Mouse (Mus musculus): ENCODE measurements around the gene Insm1. TPM values are rescaled to one million over a fixed set of nuclear protein-coding genes. Genes with fewer than 3 reads are reported as not detected.

Insm1 gene
- polyA plus RNA-seq, 1 experiment from 2014 or later, result 1.1 TPM

DNA sequence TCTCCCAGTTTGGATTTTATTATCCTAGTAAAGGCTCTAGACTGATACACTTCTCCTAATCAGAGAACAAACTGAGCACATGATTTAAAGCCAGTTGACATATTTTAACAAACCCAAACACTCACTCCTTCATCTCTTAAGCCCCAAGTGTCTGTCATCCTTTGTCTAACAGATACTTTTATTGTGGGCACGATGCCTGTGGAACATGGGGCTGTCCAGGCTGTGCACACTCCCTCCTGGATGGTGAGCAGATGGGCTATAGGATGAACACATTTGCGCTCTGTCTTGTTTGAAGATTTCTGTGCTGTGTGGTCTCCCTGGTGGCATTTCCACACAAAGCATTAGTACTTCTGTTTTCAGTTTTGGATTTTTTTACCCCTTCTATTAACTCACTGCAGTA is 6.7 kb downstream of the Insm1 start:
- peaks cover 46% of the 10 kb centered on the region for H3K27me3 ChIP-seq (replicated peaks)
- H3K9me3 ChIP-seq, result no peaks in the 10 kb centered on the region
- H3K27ac ChIP-seq, result no peak overlapping the region
- H3K9ac ChIP-seq, result no peak overlapping the region
- ATAC-seq, result no peak
- H3K4me3 ChIP-seq (replicated peaks), result no peak overlapping the region
- no peak overlapping the region for H3K4me2 ChIP-seq (replicated peaks)
- no peaks in the 10 kb centered on the region for H3K36me3 ChIP-seq
- peaks cover 1% of the 10 kb centered on the region for H3K4me1 ChIP-seq (replicated peaks)
- WGBS, result 69% methylated on average over 2 of the region's 2 CpGs

DNA sequence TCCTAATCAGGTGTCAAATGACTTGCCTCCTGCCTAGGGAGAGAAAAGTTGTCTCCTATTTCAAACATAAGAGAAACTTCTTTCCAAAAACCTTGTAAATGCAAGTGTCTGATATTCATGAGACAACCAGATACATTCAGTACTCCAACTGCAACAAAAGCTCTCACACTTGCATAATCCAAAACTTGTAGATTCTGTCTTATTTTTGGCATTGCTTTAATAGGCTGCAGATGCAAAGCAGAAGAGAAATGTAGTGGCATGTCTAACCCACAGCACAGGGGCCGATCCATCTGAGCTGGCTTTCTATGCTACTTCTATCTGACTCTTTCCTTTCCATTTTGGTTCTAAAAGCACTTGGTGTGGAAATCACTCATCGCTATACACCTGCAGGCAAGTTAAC is 9.8 kb downstream of the Insm1 start:
- no peaks in the 10 kb centered on the region for H3K9me3 ChIP-seq
- H3K9ac ChIP-seq, result no peak overlapping the region
- H3K36me3 ChIP-seq, result no peaks in the 10 kb centered on the region
- peaks cover 21% of the 10 kb centered on the region for H3K27me3 ChIP-seq (replicated peaks)
- no peak overlapping the region for H3K27ac ChIP-seq
- no peak overlapping the region for H3K4me3 ChIP-seq (replicated peaks)
- H3K4me2 ChIP-seq (replicated peaks), result no peak overlapping the region
- 90% methylated on average over 2 of the region's 2 CpGs for WGBS
- ATAC-seq, result no peak
- H3K4me1 ChIP-seq (replicated peaks), result no peaks in the 10 kb centered on the region

DNA sequence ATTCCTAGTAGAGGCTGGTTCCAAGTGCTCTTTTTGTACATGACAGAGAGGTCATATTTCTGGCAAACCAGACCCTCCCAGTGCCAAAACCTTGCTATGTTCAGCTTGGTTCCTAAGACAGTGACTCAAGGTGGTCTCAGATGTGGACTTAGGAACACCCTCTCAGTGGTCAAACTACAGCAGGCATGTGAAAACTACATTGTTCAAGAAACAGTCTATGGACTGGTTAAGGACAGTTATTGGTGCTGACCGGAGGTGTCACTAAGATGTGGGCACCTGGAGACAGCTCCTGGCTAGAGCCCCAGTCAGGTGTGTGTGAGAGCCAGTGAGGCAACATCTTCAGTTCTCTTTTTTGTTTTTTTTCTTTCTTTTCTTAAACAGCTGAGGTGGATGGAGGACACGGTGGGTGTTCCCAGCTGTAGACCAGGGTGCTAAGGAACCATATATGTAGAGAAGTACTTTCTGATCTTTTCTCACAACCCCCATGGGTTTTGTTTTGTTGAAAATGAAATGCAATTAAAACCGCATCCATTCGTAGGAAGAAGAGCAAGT is 17.6 kb downstream of the Insm1 start:
- Histone ChIP-seq H3K9ac (no peak overlapping the region), H3K36me3 (no peaks in the 10 kb centered on the region), H3K4me3 (replicated peaks) (no peak overlapping the region), H3K9me3 (no peaks in the 10 kb centered on the region), H3K4me2 (replicated peaks) (no peak overlapping the region), H3K27ac (no peak overlapping the region), H3K4me1 (replicated peaks) (no peaks in the 10 kb centered on the region), H3K27me3 (replicated peaks) (no peaks in the 10 kb centered on the region)
- 92% methylated on average over 4 of the region's 4 CpGs for WGBS
- ATAC-seq, result no peak

DNA sequence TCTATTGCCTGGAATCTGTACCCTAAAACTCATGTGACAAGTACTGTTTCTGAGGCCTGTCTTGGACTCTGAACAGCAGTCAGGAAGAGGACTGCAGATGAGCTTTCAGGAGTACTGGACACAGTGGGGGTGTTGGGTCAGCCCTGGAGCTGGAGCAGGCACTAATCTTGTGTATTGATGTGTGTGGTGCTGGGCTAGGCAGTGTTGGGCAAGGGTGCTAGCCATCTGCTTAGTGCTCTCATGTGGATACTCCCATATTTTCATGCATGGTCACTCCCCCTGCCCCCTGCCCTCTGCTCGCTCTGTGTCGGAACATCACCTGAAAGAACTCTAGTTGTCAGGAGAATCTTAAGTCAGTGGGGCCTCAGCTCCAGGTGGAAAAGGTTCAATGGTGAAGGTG is 22.3 kb downstream of the Insm1 start:
- Histone ChIP-seq H3K4me2 (replicated peaks) (no peak overlapping the region), H3K4me1 (replicated peaks) (no peaks in the 10 kb centered on the region), H3K4me3 (replicated peaks) (no peak overlapping the region), H3K27ac (no peak overlapping the region), H3K9me3 (no peaks in the 10 kb centered on the region), H3K27me3 (replicated peaks) (no peaks in the 10 kb centered on the region), H3K9ac (no peak overlapping the region), H3K36me3 (no peaks in the 10 kb centered on the region)
- ATAC-seq, result no peak
- WGBS, result 95% methylated on average over 2 of the region's 2 CpGs

DNA sequence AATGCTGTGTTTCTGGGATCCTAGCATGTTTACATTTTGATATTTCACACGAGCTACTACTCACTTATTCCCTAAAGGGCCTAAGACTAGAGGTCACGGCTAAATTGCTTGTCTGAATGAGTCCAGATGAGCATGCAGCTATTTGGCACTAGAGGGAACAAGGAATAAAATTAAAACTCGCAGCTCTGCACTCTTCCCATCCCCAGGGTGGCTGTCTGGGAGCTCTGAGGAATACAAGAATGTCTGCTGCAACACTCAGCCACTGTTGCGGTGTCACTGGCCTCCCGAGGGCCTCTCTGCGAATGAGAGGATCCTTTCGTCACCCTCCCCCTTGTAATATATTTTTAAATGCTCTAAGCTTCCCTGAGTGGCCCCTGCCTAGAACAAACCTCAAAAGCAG is 23.7 kb downstream of the Insm1 start:
- Histone ChIP-seq H3K27me3 (replicated peaks) (no peaks in the 10 kb centered on the region), H3K4me1 (replicated peaks) (no peaks in the 10 kb centered on the region), H3K4me2 (replicated peaks) (no peak overlapping the region), H3K4me3 (replicated peaks) (no peak overlapping the region), H3K36me3 (no peaks in the 10 kb centered on the region), H3K27ac (no peak overlapping the region), H3K9ac (no peak overlapping the region), H3K9me3 (no peaks in the 10 kb centered on the region)
- 63% methylated on average over 7 of the region's 7 CpGs for WGBS
- ATAC-seq, result no peak

DNA sequence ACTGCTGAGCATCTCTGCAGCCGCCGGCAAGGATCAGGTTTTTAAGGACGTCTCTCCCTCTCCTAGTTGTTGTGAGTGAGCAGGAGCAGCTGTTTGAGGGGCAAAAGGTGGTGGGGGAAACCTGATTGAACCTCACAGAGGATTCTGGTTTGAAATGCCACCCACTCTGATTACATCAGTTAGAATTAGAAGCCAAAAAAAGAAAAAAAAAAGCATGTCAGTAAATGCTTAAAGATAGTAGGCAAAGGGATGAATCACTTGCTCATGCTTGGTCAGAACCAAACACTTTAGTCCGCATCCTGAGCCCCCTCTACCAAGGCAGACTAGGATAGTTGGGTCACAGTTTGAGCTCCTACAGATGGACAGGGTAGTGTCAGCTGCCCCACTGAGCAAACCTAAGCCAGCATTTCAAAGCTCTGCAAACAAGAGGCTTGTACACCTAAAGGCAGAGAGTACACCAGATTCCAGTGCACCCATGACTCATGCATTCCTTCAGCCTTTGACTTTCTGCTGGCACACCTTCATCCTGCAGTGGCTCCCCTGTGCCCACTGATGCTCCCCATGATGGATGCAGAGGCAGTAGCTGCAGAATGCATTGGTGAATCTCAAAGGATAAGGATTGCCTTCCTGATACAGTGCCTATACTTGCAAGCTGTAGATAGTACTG is 24.8 kb downstream of the Insm1 start:
- H3K27me3 ChIP-seq (replicated peaks), result no peaks in the 10 kb centered on the region
- ATAC-seq, result no peak
- WGBS, result 65% methylated on average over 4 of the region's 4 CpGs
- H3K27ac ChIP-seq, result no peak overlapping the region
- H3K36me3 ChIP-seq, result no peaks in the 10 kb centered on the region
- no peak overlapping the region for H3K9ac ChIP-seq
- no peak overlapping the region for H3K4me2 ChIP-seq (replicated peaks)
- no peaks in the 10 kb centered on the region for H3K4me1 ChIP-seq (replicated peaks)
- no peak overlapping the region for H3K4me3 ChIP-seq (replicated peaks)
- no peaks in the 10 kb centered on the region for H3K9me3 ChIP-seq

DNA sequence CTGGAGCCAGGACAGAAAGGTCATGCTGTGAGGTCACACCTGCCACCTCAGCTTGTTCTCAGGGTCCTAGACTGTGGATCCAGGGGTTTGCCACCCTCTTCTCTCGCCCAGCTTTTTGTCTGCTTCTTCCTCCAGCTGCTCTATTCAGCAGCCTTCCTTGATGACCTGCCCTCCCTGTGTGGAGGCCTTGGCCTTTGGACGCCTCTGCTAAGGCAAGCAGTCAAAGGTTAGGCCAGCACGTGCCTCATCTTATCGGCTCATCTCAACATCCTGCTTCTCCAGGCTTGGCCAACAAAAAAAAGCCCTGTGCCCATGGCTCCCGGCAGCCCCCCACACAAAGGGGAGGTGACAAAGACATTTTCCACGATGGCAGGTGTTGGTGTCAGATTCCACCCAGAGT is 25.9 kb downstream of the Insm1 start:
- 39% methylated on average over 6 of the region's 6 CpGs for WGBS
- Histone ChIP-seq H3K27me3 (replicated peaks) (no peaks in the 10 kb centered on the region), H3K9me3 (no peaks in the 10 kb centered on the region), H3K36me3 (no peaks in the 10 kb centered on the region), H3K9ac (no peak overlapping the region), H3K27ac (no peak overlapping the region), H3K4me2 (replicated peaks) (no peak overlapping the region), H3K4me1 (replicated peaks) (no peaks in the 10 kb centered on the region), H3K4me3 (replicated peaks) (no peak overlapping the region)
- peak; percentile 43 for ATAC-seq

DNA sequence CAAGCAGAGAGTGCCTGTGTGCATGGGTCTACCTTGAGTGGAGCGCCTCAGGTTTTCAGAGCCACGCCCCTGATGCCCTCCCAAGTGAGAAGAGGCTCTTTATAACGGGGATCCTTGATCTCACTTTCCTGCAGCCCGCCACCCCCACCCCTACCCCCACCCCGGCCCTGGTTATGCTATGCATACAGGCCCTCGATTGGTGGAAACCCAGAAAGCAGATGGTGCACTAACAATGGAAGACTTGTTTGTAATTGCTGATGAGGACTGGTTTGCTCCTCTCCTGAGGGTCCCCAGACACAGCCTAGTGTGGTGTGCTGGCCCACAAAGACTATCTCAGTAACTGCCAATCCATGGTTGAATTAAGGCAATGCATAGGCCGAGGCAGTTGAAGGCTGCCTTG is 27.3 kb downstream of the Insm1 start:
- 74% methylated on average over 7 of the region's 7 CpGs for WGBS
- Histone ChIP-seq H3K4me1 (replicated peaks) (no peaks in the 10 kb centered on the region), H3K27ac (no peak overlapping the region), H3K9ac (no peak overlapping the region), H3K27me3 (replicated peaks) (no peaks in the 10 kb centered on the region), H3K9me3 (no peaks in the 10 kb centered on the region), H3K36me3 (no peaks in the 10 kb centered on the region), H3K4me3 (replicated peaks) (no peak overlapping the region), H3K4me2 (replicated peaks) (no peak overlapping the region)
- ATAC-seq, result peak; percentile 26

DNA sequence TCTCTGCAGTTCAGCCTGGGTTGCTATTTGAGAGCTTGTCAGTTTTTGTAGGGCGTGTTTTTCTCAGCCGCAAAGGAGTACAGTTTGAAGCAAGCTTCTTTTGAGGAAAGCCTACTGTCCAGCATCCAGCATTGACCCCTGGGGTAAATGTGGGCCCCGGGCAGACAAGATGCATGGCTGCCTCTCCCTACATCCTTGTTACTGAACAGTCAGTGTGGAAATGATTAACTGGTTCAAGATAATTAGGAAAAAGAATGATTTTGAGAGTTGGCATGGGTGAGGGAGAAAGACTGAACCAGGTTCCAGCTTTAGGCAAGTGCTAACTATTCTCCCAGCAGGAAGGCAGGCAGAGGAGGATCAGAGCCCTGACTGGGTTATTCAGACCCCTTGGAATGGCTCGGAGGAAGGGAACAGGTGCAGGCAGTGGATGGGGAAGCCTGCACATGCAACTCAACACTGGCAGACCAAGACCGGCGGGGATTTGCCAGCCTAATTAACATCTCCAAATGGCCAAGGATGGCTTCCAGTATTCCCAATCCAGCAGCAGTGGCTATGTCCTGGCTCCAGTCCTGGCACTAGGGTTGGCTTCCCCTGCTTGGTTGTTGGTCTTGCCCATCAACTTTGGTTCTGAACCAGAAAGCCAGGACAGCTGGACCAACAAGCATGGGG is 28.6 kb downstream of the Insm1 start:
- 83% methylated on average over 6 of the region's 6 CpGs for WGBS
- H3K27me3 ChIP-seq (replicated peaks), result no peaks in the 10 kb centered on the region
- no peaks in the 10 kb centered on the region for H3K36me3 ChIP-seq
- H3K4me3 ChIP-seq (replicated peaks), result no peak overlapping the region
- H3K4me2 ChIP-seq (replicated peaks), result no peak overlapping the region
- no peaks in the 10 kb centered on the region for H3K9me3 ChIP-seq
- no peak overlapping the region for H3K9ac ChIP-seq
- no peak for ATAC-seq
- H3K27ac ChIP-seq, result no peak overlapping the region
- no peaks in the 10 kb centered on the region for H3K4me1 ChIP-seq (replicated peaks)

DNA sequence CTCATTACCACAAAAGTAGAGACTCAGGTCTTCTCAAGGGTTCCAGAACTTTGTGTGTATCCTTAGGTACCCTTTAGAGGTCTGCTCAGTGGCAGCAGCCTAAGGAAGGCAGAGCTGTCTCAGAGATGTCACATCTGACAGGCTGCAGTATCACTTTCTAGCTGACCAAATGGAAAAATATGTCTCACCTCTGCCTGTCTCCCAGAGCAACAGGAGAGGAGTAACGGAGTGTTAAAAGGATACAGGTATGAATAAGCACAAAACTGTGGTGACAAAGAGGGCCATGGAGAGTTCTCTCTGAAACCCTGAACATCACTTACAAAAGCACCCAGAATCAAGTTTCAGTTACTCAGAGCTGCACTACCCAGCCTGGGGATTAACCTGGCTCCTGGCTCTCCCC is 32.7 kb downstream of the Insm1 start:
- ATAC-seq, result no peak
- 86% methylated on average over 1 of the region's 1 CpGs for WGBS

DNA sequence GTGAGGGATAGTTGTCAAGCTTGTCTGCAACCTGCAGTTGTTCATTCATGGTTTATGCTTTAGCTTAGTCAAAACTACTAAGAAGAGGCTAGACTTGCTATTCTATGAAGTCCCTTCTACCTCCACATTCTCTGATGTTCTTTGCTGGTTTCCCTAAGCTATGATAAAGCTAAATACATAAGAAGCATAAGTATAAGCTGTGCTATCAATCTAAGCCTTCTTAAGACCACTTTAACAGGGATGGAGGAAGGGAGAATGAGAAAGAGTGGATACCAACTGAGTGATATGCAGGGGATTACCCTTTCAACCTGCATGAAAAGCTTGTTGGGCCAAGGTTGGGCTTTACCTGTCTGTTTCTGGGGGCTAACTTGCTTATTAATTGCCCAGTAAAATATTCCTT is 33.9 kb downstream of the Insm1 start:
- Histone ChIP-seq H3K4me2 (replicated peaks) (no peak overlapping the region), H3K4me3 (replicated peaks) (no peak overlapping the region), H3K27me3 (replicated peaks) (no peaks in the 10 kb centered on the region), H3K4me1 (replicated peaks) (no peaks in the 10 kb centered on the region), H3K36me3 (no peaks in the 10 kb centered on the region), H3K9me3 (no peaks in the 10 kb centered on the region), H3K9ac (no peak overlapping the region), H3K27ac (no peak overlapping the region)
- no peak for ATAC-seq

More for the DNA sequence above, 32.7 kb downstream of the Insm1 start:
- Histone ChIP-seq H3K4me1 (replicated peaks) (no peaks in the 10 kb centered on the region), H3K9ac (no peak overlapping the region), H3K27ac (no peak overlapping the region), H3K4me2 (replicated peaks) (no peak overlapping the region), H3K36me3 (no peaks in the 10 kb centered on the region), H3K9me3 (no peaks in the 10 kb centered on the region), H3K27me3 (replicated peaks) (no peaks in the 10 kb centered on the region), H3K4me3 (replicated peaks) (no peak overlapping the region)

DNA sequence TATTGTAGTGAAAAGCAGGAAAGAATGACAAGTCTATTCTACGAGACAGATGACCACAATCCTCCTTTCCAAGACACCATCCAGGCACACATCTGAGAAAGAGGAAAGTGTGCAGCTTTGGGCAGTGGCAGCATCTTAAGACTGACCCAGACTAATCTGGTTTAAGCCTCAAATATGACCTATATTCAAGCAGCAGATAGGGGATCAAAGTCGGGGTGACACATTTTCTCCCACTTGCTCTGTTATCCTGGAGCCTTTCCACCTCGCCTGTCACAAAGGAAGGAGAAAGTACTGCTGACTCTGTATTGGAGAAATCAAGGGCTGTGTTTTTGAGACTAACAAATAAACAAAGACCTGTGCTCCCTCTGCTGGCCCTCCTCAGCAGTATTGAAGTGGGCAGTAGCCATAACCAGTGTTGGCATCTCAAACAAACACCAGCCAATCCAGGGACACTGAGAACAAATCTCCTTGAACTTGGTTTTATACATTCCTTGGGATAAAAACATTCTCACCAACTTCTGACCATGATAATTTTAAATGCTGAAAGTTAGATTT is 34.7 kb downstream of the Insm1 start:
- no peak overlapping the region for H3K4me3 ChIP-seq (replicated peaks)
- no peak overlapping the region for H3K9ac ChIP-seq
- H3K4me2 ChIP-seq (replicated peaks), result no peak overlapping the region
- H3K36me3 ChIP-seq, result no peaks in the 10 kb centered on the region
- no peak for ATAC-seq
- no peaks in the 10 kb centered on the region for H3K27me3 ChIP-seq (replicated peaks)
- WGBS, result 72% methylated on average over 3 of the region's 3 CpGs
- no peak overlapping the region for H3K27ac ChIP-seq
- no peaks in the 10 kb centered on the region for H3K4me1 ChIP-seq (replicated peaks)
- H3K9me3 ChIP-seq, result no peaks in the 10 kb centered on the region

DNA sequence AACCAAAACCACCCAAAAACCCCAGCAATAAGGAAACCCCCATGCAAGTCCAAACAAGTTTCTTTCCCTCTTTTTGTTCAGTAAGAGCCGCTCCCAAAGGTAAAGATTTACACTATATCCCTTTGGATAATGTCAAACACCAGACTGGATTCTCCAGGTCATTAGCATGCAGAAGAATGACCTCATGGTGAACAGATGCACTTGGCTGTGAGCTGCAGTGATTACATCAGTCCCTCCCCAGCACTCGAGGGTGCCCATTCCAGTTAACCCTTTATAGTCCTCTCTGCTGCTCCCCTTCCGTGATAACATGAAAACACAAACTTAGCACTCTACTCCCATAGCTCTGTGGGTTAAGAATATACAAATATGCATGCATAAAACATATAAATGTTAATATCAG is 35.3 kb downstream of the Insm1 start:
- Histone ChIP-seq H3K27me3 (replicated peaks) (no peaks in the 10 kb centered on the region), H3K36me3 (no peaks in the 10 kb centered on the region), H3K9ac (no peak overlapping the region), H3K27ac (no peak overlapping the region), H3K4me2 (replicated peaks) (no peak overlapping the region), H3K4me3 (replicated peaks) (no peak overlapping the region), H3K4me1 (replicated peaks) (no peaks in the 10 kb centered on the region), H3K9me3 (no peaks in the 10 kb centered on the region)
- WGBS, result 32% methylated on average over 3 of the region's 3 CpGs
- ATAC-seq, result no peak

Measured in intestine, embryonic 15.5 days (tissue).